Mouse (Mus musculus) ES-E14 (cell line): ENCODE measurements at regions not wholly inside any gene's neighbourhood (a gene's known extent, or its start where the extent isn't known, plus 50 kb on each side); places are given as distances from the start of the nearest gene placed in this dataset.

Experiments
- CHD2 ChIP-seq: IDR thresholded peaks from 2 replicates; pipeline ENCODE4 v1.6.1; 2014; ENCODE audit warnings: mild to moderate bottlenecking, low read depth, low read length, inconsistent platforms
- ZNF384 ChIP-seq: IDR thresholded peaks from 2 replicates; pipeline ENCODE4 v1.6.1; 2012; ENCODE audit warnings: low read depth, low read length, inconsistent platforms

DNA sequence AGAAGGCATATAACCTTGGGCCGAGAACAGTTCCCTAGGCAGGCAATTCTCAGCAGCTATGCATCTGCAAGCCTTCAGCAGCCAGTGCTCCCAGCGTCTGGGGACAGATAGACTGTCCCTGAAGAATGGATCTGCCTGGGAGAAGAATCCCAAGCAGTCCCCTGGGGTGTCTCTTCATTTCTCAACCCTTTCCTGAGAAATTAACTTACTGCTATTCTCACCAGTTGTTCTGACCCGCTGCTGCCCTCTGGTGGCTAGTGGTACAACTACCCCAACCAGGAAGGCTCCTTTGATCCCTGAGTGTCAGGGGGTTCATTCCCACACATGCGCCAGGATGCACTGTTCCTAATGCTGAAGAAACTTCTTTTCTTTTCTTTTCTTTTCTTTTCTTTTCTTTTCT lies 323.7 kb downstream of the Gm45692 start:
- no peak for TF ChIP-seq ZNF384
- TF ChIP-seq CHD2 = no peak
